ENCODE assay signal across 7 mouse cellular contexts in genomic region chr1:133492291-133492985, GRCm38 (mm10).
DNase-seq lines count a peak whose midpoint lies in the region; ATAC-seq and TF ChIP-seq lines count a peak whose summit lies in the region.

No protein-coding gene starts in this region.

- H3K36me3 ChIP-seq in embryonic facial prominence, embryonic 13.5 days: no peaks in the 10 kb centered on the region
- H3K36me3 ChIP-seq in heart, postnatal 0 days (replicated peaks; ENCODE audit: control insufficient read depth, insufficient read depth, low read length): no peaks in the 10 kb centered on the region

- no peak for TF ChIP-seq CTCF in heart, postnatal 0 days (IDR thresholded peaks at IDR 0.05; ENCODE audit: low read depth)

- peaks cover 23% of the 10 kb centered on the region for H3K4me1 ChIP-seq in embryonic facial prominence, embryonic 13.5 days
- H3K4me1 ChIP-seq in heart, postnatal 0 days (ENCODE audit: control insufficient read depth, insufficient read depth): peaks cover 24% of the 10 kb centered on the region

- H3K4me2 ChIP-seq in embryonic facial prominence, embryonic 13.5 days: peak overlapping the region; percentile 89
- H3K4me2 ChIP-seq in heart, postnatal 0 days (ENCODE audit: low read depth, low read length): peak overlapping the region; percentile 62

- peak; percentile 80 for ATAC-seq in embryonic facial prominence, embryonic 13.5 days (ENCODE audit: insufficient number of reproducible peaks, insufficient read depth, low FRiP score, low TSS enrichment, low read depth)
- peak; percentile 65 for ATAC-seq in heart, postnatal 0 days (ENCODE audit: insufficient read depth, low read depth)
- ATAC-seq in inflammation-experienced regulatory T-cells, adult 6 months: no peak

- peak overlapping the region; percentile 87 for H3K27ac ChIP-seq in embryonic facial prominence, embryonic 13.5 days
- H3K27ac ChIP-seq in heart, postnatal 0 days (ENCODE audit: low read depth): peak overlapping the region; percentile 77

- H3K27me3 ChIP-seq in embryonic facial prominence, embryonic 13.5 days: no peaks in the 10 kb centered on the region
- H3K27me3 ChIP-seq in heart, postnatal 0 days (ENCODE audit: control insufficient read depth, insufficient read depth, low read length): no peaks in the 10 kb centered on the region

- peak overlapping the region; percentile 44 for H3K4me3 ChIP-seq in embryonic facial prominence, embryonic 13.5 days
- H3K4me3 ChIP-seq in heart, postnatal 0 days (ENCODE audit: low read depth, low read length): peak overlapping the region; percentile 37

- peak overlapping the region; percentile 76 for H3K9ac ChIP-seq in embryonic facial prominence, embryonic 13.5 days
- H3K9ac ChIP-seq in heart, postnatal 0 days (replicated peaks; ENCODE audit: low read depth, low read length): peak overlapping the region; percentile 55

- no peak for TF ChIP-seq EP300 in heart, postnatal 0 days (IDR thresholded peaks at IDR 0.05; ENCODE audit: low read depth)

- WGBS in embryonic facial prominence, embryonic 13.5 days: 3% methylated on average over 11 of the region's 11 CpGs
- 6% methylated on average over 11 of the region's 11 CpGs for WGBS in heart, postnatal 0 days

- peak; percentile 89 for DNase-seq in brain, adult 2 months (ENCODE audit: low read depth, low spot score)
- peak; percentile 35 for DNase-seq in heart, postnatal 0 days (ENCODE audit: low spot score)
- DNase-seq in layer of hippocampus, postnatal 10 days (ENCODE audit: low spot score in 2 of 2): peak; percentile 32 to 57
- DNase-seq in lung, adult 18-20 months: peak; percentile 8 to 17
- peak; percentile 25 for DNase-seq in ovary, postnatal 14 days (ENCODE audit: low spot score)

- H3K9me3 ChIP-seq in embryonic facial prominence, embryonic 13.5 days: no peaks in the 10 kb centered on the region; the same call in 1 of the 2 replicates
- no peaks in the 10 kb centered on the region for H3K9me3 ChIP-seq in heart, postnatal 0 days (replicated peaks; ENCODE audit: control insufficient read depth, low read length)

Comparison
In these comparisons a context has a peak if more than half of its experiments do, and no peak if none do; other contexts are left out.
1. DNase-seq: peak in every context shown above with its lines; median percentile 89 in brain, adult 2 months; 44 in layer of hippocampus, postnatal 10 days; 35 in heart, postnatal 0 days; 25 in ovary, postnatal 14 days; 12 in lung, adult 18-20 months.